Mouse (Mus musculus): ENCODE measurements around the gene Shkbp1.

Gene Shkbp1

GRCm38 (mm10) chr7:27310306-27310705, 45.5 kb downstream of the Shkbp1 start:
- no peak for DNase-seq (ENCODE audit: low read depth, low spot score)

GRCm38 (mm10) chr7:27309832-27310231, 46.0 kb downstream of the Shkbp1 start:
- no peak for DNase-seq (ENCODE audit: low read depth, low spot score)

- DNase-seq (ENCODE audit: low read depth, low spot score) = no peak
Measured at GRCm38 (mm10) chr7:27308821-27309549, 46.8 kb downstream of the Shkbp1 start.

- DNase-seq (ENCODE audit: low read depth, low spot score) = no peak
Measured at GRCm38 (mm10) chr7:27307551-27307950, 48.3 kb downstream of the Shkbp1 start.

- no peak for DNase-seq (ENCODE audit: low read depth, low spot score)
Measured at GRCm38 (mm10) chr7:27306161-27307160, 49.4 kb downstream of the Shkbp1 start.

GRCm38 (mm10) chr7:27305091-27305730, 50.6 kb downstream of the Shkbp1 start:
- DNase-seq (ENCODE audit: low read depth, low spot score) = no peak

GRCm38 (mm10) chr7:27302172-27302571, 53.6 kb downstream of the Shkbp1 start:
- DNase-seq (ENCODE audit: low read depth, low spot score) = no peak

- no peak for DNase-seq (ENCODE audit: low read depth, low spot score)
Measured at GRCm38 (mm10) chr7:27300801-27301200, 55.0 kb downstream of the Shkbp1 start.

GRCm38 (mm10) chr7:27300351-27300750, 55.5 kb downstream of the Shkbp1 start:
- DNase-seq (ENCODE audit: low read depth, low spot score) = no peak

GRCm38 (mm10) chr7:27298816-27299215, 57.0 kb downstream of the Shkbp1 start:
- DNase-seq (ENCODE audit: low read depth, low spot score) = no peak

GRCm38 (mm10) chr7:27298033-27298610, 57.7 kb downstream of the Shkbp1 start:
- no peak for DNase-seq (ENCODE audit: low read depth, low spot score)

GRCm38 (mm10) chr7:27296518-27296917, 59.3 kb downstream of the Shkbp1 start:
- DNase-seq (ENCODE audit: low read depth, low spot score) = no peak

GRCm38 (mm10) chr7:27295956-27296355, 59.9 kb downstream of the Shkbp1 start:
- DNase-seq (ENCODE audit: low read depth, low spot score) = no peak
